Mouse (Mus musculus): ENCODE data around the gene Rnf144a.

GRCm38 (mm10) chr12:26289200-26289599 lies 125.9 kb downstream of the Rnf144a start:
- no peak for TF ChIP-seq CTCF (IDR thresholded peaks at IDR 0.05; ENCODE audit: low read depth, low read length)
- no peak for TF ChIP-seq POLR2A (IDR thresholded peaks at IDR 0.05; ENCODE audit: borderline replicate concordance, low read depth, low read length)
